Mouse (Mus musculus) erythroblast, embryonic 14.5 days (primary cell): ENCODE results near the gene Ccrl2.

Experiments used
- GATA1 ChIP-seq: IDR thresholded peaks from 2 replicates; pipeline ENCODE4 v1.6.1; 2012; ENCODE audit warnings: low read length, inconsistent platforms, mixed read lengths
- TAL1 ChIP-seq: IDR thresholded peaks from 3 replicates; pipeline ENCODE4 v1.6.1; 2012; ENCODE audit warnings: low read length, inconsistent platforms, mixed read lengths

- TF ChIP-seq GATA1 (no peak), TAL1 (no peak)
Measured at GRCm38 (mm10) chr9:111086137-111086536, 28.8 kb upstream of the Ccrl2 start.
